Mouse (Mus musculus): ENCODE measurements around the gene Trim7.

DNA sequence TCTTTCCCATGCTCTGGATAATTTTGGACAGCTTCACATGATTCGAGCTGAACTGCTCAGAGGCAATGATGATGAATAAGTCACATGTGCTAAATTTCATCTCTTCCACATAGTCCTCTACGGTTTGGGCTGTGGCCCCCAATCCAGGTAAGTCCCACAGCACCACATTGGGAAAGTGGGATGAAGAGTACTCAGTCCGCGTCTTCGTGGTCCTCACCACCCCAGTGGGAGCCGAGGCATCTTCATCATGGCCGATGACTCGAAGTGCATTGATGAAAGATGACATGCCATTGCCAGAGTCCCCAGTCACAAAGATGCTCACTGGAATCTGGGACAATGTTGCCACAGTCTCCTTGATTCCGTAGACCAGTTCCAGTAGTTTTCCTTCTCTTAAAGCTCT lies 40.5 kb downstream of the Trim7 start:
- TF ChIP-seq CTCF (IDR thresholded peaks at IDR 0.05; ENCODE audit: extremely low read depth, insufficient read length, insufficient replicate concordance, low read depth, low read length) (no peak), POLR2A (IDR thresholded peaks at IDR 0.05; ENCODE audit: low read depth, low read length) (no peak)

Measured in small intestine, adult 2 months (tissue).